Mouse (Mus musculus) heart, postnatal 0 days (tissue): ENCODE measurements around the gene Efna5.

Experiments
- CTCF ChIP-seq: IDR thresholded peaks from 2 replicates; pipeline ENCODE4 v1.5.1; 2016; ENCODE audit warnings: antibody characterized with exemption, control low read depth, low read depth
- EP300 ChIP-seq: IDR thresholded peaks from 2 replicates; pipeline ENCODE4 v1.6.1; 2016; ENCODE audit warnings: antibody characterized with exemption, low read depth

DNA sequence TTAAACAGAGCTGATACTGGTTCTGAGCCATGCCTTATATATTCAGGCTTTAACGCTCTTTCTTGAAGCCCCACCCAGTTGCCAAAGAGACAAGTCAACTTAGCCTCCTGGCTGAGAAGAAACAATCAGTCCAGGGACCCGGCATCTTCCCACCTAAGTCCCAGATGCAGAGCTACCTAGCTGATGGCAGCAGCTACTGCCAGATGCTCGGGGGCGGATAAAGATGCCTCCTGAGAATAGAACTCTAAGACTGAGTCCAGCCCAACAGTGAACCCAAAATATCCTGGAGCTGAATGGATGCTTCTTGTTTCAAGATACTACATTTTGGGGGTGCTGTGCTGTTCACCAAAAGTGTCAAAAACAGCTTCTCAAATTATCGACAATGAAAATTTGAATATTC is 8.9 kb upstream of the Efna5 start:
- no peak for TF ChIP-seq CTCF
- no peak for TF ChIP-seq EP300
